Mouse (Mus musculus): Measurements from ENCODE around the gene Vax1. TPM values are rescaled to one million over a fixed set of nuclear protein-coding genes. Genes with fewer than 3 reads are reported as not detected.

The Vax1 gene
- polyA plus RNA-seq, 1 experiment from 2014 or later, result not detected

- no peak overlapping the region for H3K9ac ChIP-seq (ENCODE audit: low read length)
- no peak overlapping the region for H3K27ac ChIP-seq (ENCODE audit: low read length)
- H3K4me2 ChIP-seq (ENCODE audit: low read depth, low read length), result no peak overlapping the region
- WGBS, result 71% methylated on average over 11 of the region's 11 CpGs
- no peaks in the 10 kb centered on the region; the same call in 1 of the 2 replicates for H3K27me3 ChIP-seq (ENCODE audit: control insufficient read depth, insufficient read depth, low read length)
- H3K4me1 ChIP-seq (ENCODE audit: control insufficient read depth, insufficient read depth, low read length), result no peaks in the 10 kb centered on the region
- ATAC-seq (replicated peaks; ENCODE audit: extremely low read depth, insufficient read depth, low FRiP score), result no peak
- H3K9me3 ChIP-seq (replicated peaks; ENCODE audit: control insufficient read depth, low read length), result no peaks in the 10 kb centered on the region
- H3K36me3 ChIP-seq (ENCODE audit: control insufficient read depth, insufficient read depth), result no peaks in the 10 kb centered on the region
- no peak overlapping the region for H3K4me3 ChIP-seq (ENCODE audit: low read length)
Measured at GRCm38 (mm10) chr19:59133202-59133601, 36.7 kb downstream of the Vax1 start.

GRCm38 (mm10) chr19:59129671-59130070 is 40.2 kb downstream of the Vax1 start:
- WGBS, result 81% methylated on average over 2 of the region's 2 CpGs
- no peak for ATAC-seq (replicated peaks; ENCODE audit: extremely low read depth, insufficient read depth, low FRiP score)
- Histone ChIP-seq H3K4me3 (ENCODE audit: low read length) (no peak overlapping the region), H3K27ac (ENCODE audit: low read length) (no peak overlapping the region), H3K4me2 (ENCODE audit: low read depth, low read length) (no peak overlapping the region), H3K9me3 (replicated peaks; ENCODE audit: control insufficient read depth, low read length) (no peaks in the 10 kb centered on the region), H3K9ac (ENCODE audit: low read length) (no peak overlapping the region), H3K27me3 (ENCODE audit: control insufficient read depth, insufficient read depth, low read length) (no peaks in the 10 kb centered on the region; the same call in 1 of the 2 replicates), H3K4me1 (ENCODE audit: control insufficient read depth, insufficient read depth, low read length) (no peaks in the 10 kb centered on the region), H3K36me3 (ENCODE audit: control insufficient read depth, insufficient read depth) (no peaks in the 10 kb centered on the region)

- Histone ChIP-seq H3K4me1 (ENCODE audit: control insufficient read depth, insufficient read depth, low read length) (no peaks in the 10 kb centered on the region), H3K9ac (ENCODE audit: low read length) (no peak overlapping the region), H3K27me3 (ENCODE audit: control insufficient read depth, insufficient read depth, low read length) (no peaks in the 10 kb centered on the region; the same call in 1 of the 2 replicates), H3K9me3 (replicated peaks; ENCODE audit: control insufficient read depth, low read length) (no peaks in the 10 kb centered on the region), H3K4me3 (ENCODE audit: low read length) (no peak overlapping the region), H3K27ac (ENCODE audit: low read length) (no peak overlapping the region), H3K36me3 (ENCODE audit: control insufficient read depth, insufficient read depth) (no peaks in the 10 kb centered on the region), H3K4me2 (ENCODE audit: low read depth, low read length) (no peak overlapping the region)
- ATAC-seq (replicated peaks; ENCODE audit: extremely low read depth, insufficient read depth, low FRiP score), result no peak
- WGBS, result 72% methylated on average over 8 of the region's 8 CpGs
Measured at GRCm38 (mm10) chr19:59128531-59129204, 41.2 kb downstream of the Vax1 start.

GRCm38 (mm10) chr19:59127424-59127823 is 42.4 kb downstream of the Vax1 start:
- Histone ChIP-seq H3K4me1 (ENCODE audit: control insufficient read depth, insufficient read depth, low read length) (no peaks in the 10 kb centered on the region), H3K27ac (ENCODE audit: low read length) (no peak overlapping the region), H3K9me3 (replicated peaks; ENCODE audit: control insufficient read depth, low read length) (no peaks in the 10 kb centered on the region), H3K9ac (ENCODE audit: low read length) (no peak overlapping the region), H3K4me3 (ENCODE audit: low read length) (no peak overlapping the region), H3K4me2 (ENCODE audit: low read depth, low read length) (no peak overlapping the region), H3K27me3 (ENCODE audit: control insufficient read depth, insufficient read depth, low read length) (no peaks in the 10 kb centered on the region; the same call in 1 of the 2 replicates), H3K36me3 (ENCODE audit: control insufficient read depth, insufficient read depth) (no peaks in the 10 kb centered on the region)
- 77% methylated on average over 3 of the region's 3 CpGs for WGBS
- no peak for ATAC-seq (replicated peaks; ENCODE audit: extremely low read depth, insufficient read depth, low FRiP score)

Other genes starting within 250 kb of the Vax1 start
- 0.13 and 0.16 TPM in 2 replicates for gene Eno4, start 226.6 kb downstream of the Vax1 start, polyA plus RNA-seq (2015; fragmentation: Nextera tagmentation; extraction: Ambion mirVana)
- 13.7 and 14.8 TPM in 2 replicates for gene Hspa12a, start 226.4 kb downstream of the Vax1 start, polyA plus RNA-seq (2015; fragmentation: Nextera tagmentation; extraction: Ambion mirVana)
- gene Shtn1, start 94.0 kb downstream of the Vax1 start, polyA plus RNA-seq (2015; fragmentation: Nextera tagmentation; extraction: Ambion mirVana), result 1.1 and 1.3 TPM in 2 replicates
- not detected in 2 replicates for gene Kcnk18, start 49.2 kb upstream of the Vax1 start, polyA plus RNA-seq (2015; fragmentation: Nextera tagmentation; extraction: Ambion mirVana)
- gene Slc18a2, start 90.8 kb upstream of the Vax1 start, polyA plus RNA-seq (2015; fragmentation: Nextera tagmentation; extraction: Ambion mirVana), result 8.7 and 12.6 TPM in 2 replicates
- 15.5 and 43.3 TPM in 2 replicates for gene Rps12-ps3, start 152.2 kb upstream of the Vax1 start, polyA plus RNA-seq (2015; fragmentation: Nextera tagmentation; extraction: Ambion mirVana)
- 6.1 and 7.2 TPM in 2 replicates for gene Pdzd8, start 175.7 kb upstream of the Vax1 start, polyA plus RNA-seq (2015; fragmentation: Nextera tagmentation; extraction: Ambion mirVana)